Mouse (Mus musculus) kidney, adult 2 months (tissue): ENCODE measurements around the gene Ncor2.

Experiments used
- CTCF ChIP-seq: fragments of 200-500 bp; conservative IDR thresholded peaks from 2 replicates; pipeline ENCODE4 v1.5.1; 2011; ENCODE audit warnings: low read depth, mild to moderate bottlenecking, control low read depth, low read length, moderate library complexity, mixed read lengths; ENCODE audit not compliant: insufficient read depth, insufficient read length
- POLR2A ChIP-seq: fragments of 200-500 bp; IDR thresholded peaks from one replicate; pipeline ENCODE4 v1.6.1; 2011; ENCODE audit warnings: low read depth, low read length, control low read depth

- TF ChIP-seq CTCF, result no peak
- TF ChIP-seq POLR2A, result no peak
Observed at GRCm38 (mm10) chr5:125140151-125140699, 38.8 kb downstream of the Ncor2 start.
